Mouse (Mus musculus): ENCODE measurements at regions not wholly inside any gene's neighbourhood (a gene's known extent, or its start where the extent isn't known, plus 50 kb on each side); places are given as distances from the start of the nearest gene placed in this dataset.

DNA sequence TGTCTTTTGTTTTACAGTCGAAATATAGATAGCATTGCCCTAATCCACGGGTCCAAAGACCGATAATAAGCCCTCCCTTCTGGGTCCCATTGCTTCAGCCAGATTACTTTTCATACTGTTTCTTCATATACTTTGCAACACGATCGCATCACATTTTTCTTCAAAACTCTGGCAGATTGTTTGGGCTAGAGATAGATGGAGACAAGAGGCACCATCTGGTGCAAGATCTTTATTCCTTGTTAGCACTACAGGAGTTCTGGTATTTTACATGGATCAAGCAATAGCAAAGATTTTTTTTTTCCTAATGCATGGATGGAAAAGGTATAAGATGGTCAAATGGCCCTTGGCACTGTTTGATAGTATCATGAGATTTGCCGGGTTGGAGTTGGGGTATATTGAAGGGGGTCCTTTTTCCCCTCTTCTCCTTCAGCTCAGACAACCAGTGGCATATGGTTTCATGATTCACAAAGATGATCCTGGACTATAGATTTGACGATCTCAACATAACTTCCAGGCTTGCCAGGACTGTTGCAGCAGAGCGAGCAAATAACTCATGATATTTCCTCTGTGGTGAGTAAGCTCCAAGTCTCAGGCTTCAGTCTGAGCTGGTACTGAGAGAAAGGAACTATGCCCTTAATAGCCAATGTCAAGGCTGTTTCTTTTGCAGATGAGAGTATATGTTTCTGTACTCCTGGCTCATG is 127.6 kb upstream of the Mef2c start:
- Histone ChIP-seq H3K27me3 (ENCODE audit: insufficient read depth, poor library complexity, severe bottlenecking) (no peaks in the 10 kb centered on the region), H3K27ac (no peak overlapping the region), H3K4me1 (replicated peaks) (no peaks in the 10 kb centered on the region), H3K9me3 (no peaks in the 10 kb centered on the region), H3K36me3 (no peaks in the 10 kb centered on the region), H3K4me3 (no peak overlapping the region)
- 92% methylated on average over 8 of the region's 8 CpGs for WGBS
- no peak for DNase-seq (ENCODE audit: low spot score)

DNA sequence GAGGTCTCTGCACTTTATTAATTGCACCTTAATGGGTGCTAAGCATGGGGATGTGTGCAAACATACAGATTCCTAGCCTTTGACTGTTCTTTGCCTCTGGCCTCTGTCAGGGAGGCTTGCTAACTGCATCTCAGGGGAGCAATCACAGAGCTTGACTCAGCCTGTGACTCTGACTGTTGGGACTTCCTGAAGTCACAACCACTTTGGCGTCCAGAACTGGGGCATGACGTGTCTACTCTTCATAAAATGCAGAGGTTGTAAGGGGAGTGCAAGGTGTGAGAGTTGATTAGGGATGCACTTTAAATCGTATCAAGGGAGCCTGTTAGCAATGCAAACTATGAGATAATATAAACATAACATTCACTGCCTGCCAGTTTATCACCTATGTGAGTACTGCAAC is 125.2 kb upstream of the Mef2c start:
- Histone ChIP-seq H3K4me1 (replicated peaks) (no peaks in the 10 kb centered on the region), H3K9me3 (no peaks in the 10 kb centered on the region), H3K27ac (no peak overlapping the region), H3K27me3 (ENCODE audit: insufficient read depth, poor library complexity, severe bottlenecking) (no peaks in the 10 kb centered on the region), H3K4me3 (no peak overlapping the region), H3K36me3 (no peaks in the 10 kb centered on the region)
- 74% methylated on average over 3 of the region's 3 CpGs for WGBS
- no peak for DNase-seq (ENCODE audit: low spot score)

DNA sequence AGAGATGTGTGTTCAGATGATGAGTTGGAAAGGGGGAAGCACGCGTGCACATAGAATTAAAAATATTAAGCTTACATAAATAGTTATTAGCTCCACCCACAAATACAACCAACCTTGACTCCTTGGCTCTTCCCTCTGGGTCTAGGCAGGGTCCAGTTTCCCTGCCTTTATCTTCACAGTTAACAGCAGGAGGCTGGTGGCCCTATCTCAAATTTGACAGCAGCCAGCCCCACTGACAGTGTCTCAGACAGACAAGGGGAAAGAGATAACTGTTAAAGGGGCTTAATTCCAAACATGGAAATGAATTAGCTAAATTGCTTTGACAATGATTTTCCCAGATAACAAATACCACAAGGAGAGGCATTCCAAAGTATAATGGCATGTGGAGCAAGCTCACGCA is 121.2 kb upstream of the Mef2c start:
- H3K4me1 ChIP-seq (replicated peaks) = no peaks in the 10 kb centered on the region
- H3K36me3 ChIP-seq = no peaks in the 10 kb centered on the region
- H3K27me3 ChIP-seq (ENCODE audit: insufficient read depth, poor library complexity, severe bottlenecking) = no peaks in the 10 kb centered on the region
- no peak for DNase-seq (ENCODE audit: low spot score)
- WGBS = 91% methylated on average over 3 of the region's 3 CpGs
- H3K9me3 ChIP-seq = no peaks in the 10 kb centered on the region
- no peak overlapping the region for H3K4me3 ChIP-seq
- no peak overlapping the region for H3K27ac ChIP-seq

DNA sequence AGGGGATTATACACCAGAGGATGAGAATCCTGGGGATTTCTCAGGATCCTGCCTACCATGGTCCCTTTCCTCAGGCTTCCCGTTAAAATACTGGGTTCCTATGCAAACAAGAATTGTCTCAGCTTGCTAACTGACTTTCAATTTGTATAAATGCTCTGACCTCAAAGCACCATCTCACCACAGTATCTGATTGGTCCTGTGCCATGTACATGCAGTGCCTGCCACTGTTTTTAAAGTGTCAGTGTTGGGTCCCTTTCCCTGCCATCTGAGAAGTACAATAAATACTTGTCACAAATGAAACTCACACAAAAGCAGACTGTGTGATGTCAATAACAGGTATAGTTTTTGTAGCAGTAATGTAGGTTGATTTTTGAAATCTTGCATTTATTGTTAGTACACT is 109.1 kb upstream of the Mef2c start:
- no peak overlapping the region for H3K4me3 ChIP-seq
- no peaks in the 10 kb centered on the region for H3K36me3 ChIP-seq
- H3K4me1 ChIP-seq (replicated peaks) = no peaks in the 10 kb centered on the region
- WGBS = 62% methylated on average over 1 of the region's 1 CpGs
- no peaks in the 10 kb centered on the region for H3K9me3 ChIP-seq
- no peak for DNase-seq (ENCODE audit: low spot score)
- H3K27me3 ChIP-seq (ENCODE audit: insufficient read depth, poor library complexity, severe bottlenecking) = no peaks in the 10 kb centered on the region
- no peak overlapping the region for H3K27ac ChIP-seq

DNA sequence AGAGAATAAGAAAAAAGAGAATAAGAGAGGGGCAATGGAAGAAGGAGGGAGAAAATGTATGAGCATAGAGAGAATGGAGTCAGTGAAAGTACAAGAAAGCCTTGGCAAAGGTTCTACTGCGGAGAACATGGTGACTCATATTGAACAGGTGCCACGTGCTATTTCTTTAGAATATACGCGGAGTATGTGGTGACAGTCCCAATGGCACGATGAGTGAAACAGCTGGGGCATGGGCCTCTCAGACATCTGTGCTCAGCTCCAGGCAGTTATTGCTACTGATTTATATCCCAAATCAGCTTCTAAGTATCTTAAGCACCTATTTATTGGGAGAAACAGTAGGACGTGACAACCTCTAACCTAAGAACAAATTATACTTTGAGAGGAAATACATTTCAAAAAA is 104.5 kb upstream of the Mef2c start:
- DNase-seq (ENCODE audit: low spot score) = no peak
- Histone ChIP-seq H3K27me3 (ENCODE audit: insufficient read depth, poor library complexity, severe bottlenecking) (no peaks in the 10 kb centered on the region), H3K9me3 (no peaks in the 10 kb centered on the region), H3K36me3 (no peaks in the 10 kb centered on the region), H3K4me1 (replicated peaks) (no peaks in the 10 kb centered on the region), H3K27ac (no peak overlapping the region), H3K4me3 (no peak overlapping the region)
- whole genome bisulfite sequencing = 96% methylated on average over 6 of the region's 6 CpGs

DNA sequence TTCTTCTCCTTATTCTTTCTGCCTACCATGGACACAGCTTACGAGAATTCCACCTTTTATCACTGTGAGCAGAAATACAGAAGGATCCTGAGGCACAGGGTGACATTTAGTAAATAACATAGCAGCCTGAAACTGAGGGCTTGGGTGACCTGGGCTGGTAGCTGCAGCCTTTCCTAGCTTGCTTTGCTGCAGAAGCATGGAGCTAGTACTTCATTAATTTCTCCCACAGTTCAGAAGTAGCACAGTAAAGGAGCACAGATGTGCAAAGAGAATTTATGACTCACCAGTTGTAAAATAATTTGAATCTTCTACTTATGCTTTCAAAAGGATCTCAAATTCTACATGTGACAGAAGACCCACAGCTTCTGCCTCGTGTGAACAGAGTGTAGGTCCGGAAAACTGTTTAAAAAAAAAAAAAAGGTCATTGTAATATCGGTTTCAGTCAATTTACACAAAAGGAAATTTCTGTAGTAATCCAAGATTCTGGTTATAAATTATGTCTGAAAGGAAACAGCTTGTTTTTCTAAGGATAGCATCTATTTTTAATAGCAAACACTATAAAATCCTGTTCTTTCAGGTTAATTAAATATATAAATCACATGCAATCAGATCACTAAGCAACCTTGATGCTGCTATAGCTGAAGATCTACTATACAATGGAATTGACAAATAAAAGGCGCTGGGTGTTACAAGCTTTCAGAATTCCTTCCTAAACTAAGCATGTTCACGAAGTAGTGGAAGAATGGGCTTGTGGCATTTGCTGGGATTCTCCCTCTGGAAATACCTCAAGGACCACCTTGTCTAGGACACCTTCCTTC is 64.0 kb upstream of the Mef2c start:
- no peak for DNase-seq (ENCODE audit: low spot score)
- WGBS = 89% methylated on average over 6 of the region's 6 CpGs
- Histone ChIP-seq H3K36me3 (no peaks in the 10 kb centered on the region), H3K9me3 (no peaks in the 10 kb centered on the region), H3K4me1 (replicated peaks) (no peaks in the 10 kb centered on the region), H3K27me3 (ENCODE audit: insufficient read depth, poor library complexity, severe bottlenecking) (no peaks in the 10 kb centered on the region), H3K27ac (no peak overlapping the region), H3K4me3 (no peak overlapping the region)

DNA sequence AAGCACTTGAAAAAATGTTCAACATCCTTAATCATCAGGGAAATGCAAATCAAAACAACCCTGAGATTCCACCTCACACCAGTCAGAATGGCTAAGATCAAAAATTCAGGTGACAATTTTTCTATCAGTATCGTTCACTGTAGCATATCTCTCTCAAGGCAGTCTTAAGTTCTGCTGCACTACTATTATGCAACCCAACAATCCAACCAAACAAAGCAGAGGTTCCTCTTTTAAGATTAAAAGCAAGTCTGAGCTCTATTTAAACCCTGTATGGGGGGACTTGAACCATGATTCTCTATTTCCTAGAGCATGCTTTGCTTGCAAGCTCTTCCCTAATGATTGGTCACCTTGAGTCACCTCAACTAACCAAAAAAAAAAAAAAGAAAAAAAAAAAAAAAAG is 59.6 kb upstream of the Mef2c start:
- Histone ChIP-seq H3K27me3 (ENCODE audit: insufficient read depth, poor library complexity, severe bottlenecking) (no peaks in the 10 kb centered on the region), H3K4me1 (replicated peaks) (no peaks in the 10 kb centered on the region), H3K27ac (no peak overlapping the region), H3K36me3 (no peaks in the 10 kb centered on the region), H3K4me3 (no peak overlapping the region), H3K9me3 (no peaks in the 10 kb centered on the region)
- WGBS = 92% methylated on average over 1 of the region's 1 CpGs
- DNase-seq (ENCODE audit: low spot score) = no peak

DNA sequence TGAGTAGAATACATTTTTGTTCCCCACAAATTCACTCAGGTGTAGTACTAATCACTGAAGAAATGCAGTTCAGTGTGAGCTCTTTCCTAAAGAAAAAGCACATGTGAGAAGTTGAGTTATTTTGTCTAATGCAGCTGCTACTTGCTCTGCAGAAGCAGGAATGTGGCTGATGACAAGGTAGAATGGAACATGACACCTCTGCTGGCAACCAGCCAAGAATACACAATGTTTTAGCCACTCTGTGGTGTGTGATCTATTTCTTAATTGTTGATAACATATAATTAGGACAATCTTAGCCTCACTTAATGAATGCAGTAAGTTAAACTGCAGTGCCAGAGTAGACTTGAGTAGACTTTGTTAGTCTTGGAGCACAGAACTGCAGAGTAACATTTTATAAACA is 53.0 kb upstream of the Mef2c start:
- DNase-seq (ENCODE audit: low spot score) = no peak
- Histone ChIP-seq H3K27me3 (ENCODE audit: insufficient read depth, poor library complexity, severe bottlenecking) (no peaks in the 10 kb centered on the region), H3K4me3 (no peak overlapping the region), H3K9me3 (no peaks in the 10 kb centered on the region), H3K27ac (no peak overlapping the region), H3K4me1 (replicated peaks) (no peaks in the 10 kb centered on the region), H3K36me3 (no peaks in the 10 kb centered on the region)

DNA sequence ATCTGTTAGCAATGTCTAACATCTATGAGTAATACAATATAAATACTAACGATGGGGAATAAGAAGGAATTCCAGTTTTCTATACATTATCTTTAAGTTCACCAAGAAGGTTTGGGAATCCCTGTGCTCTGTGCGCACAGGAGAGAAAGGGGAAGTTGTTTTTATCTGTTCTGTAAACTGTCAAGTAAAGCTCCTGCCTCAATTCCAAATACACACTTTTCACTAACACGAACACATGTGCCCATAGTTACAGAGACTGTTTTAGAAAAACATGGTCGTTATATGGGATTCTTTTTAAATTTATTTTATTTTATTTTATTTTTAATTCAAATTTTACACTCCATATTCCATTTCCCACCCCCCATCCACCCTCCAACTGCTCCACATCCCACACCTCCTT is 50.8 kb upstream of the Mef2c start:
- Histone ChIP-seq H3K36me3 (no peaks in the 10 kb centered on the region), H3K27me3 (ENCODE audit: insufficient read depth, poor library complexity, severe bottlenecking) (no peaks in the 10 kb centered on the region), H3K4me1 (replicated peaks) (no peaks in the 10 kb centered on the region), H3K4me3 (no peak overlapping the region), H3K27ac (no peak overlapping the region), H3K9me3 (no peaks in the 10 kb centered on the region)
- DNase-seq (ENCODE audit: low spot score) = no peak
- 92% methylated on average over 4 of the region's 4 CpGs for WGBS
